Mouse (Mus musculus) C2C12 (cell line): Measurements from ENCODE around the gene Adcy9.

ENCODE experiments used
- CTCF ChIP-seq: IDR thresholded peaks from one replicate; pipeline ENCODE4 v1.5.1; 2011; ENCODE audit not compliant: control insufficient read depth, insufficient read depth, insufficient read length
- MYOG ChIP-seq: IDR thresholded peaks from one replicate; pipeline ENCODE4 v1.6.1; 2011; ENCODE audit not compliant: control insufficient read depth, insufficient read length; ENCODE audit errors: extremely low read depth
- USF1 ChIP-seq: IDR thresholded peaks from one replicate; pipeline ENCODE4 v1.6.1; 2011; ENCODE audit warnings: low read depth, mild to moderate bottlenecking, control low read depth, moderate library complexity

GRCm38 (mm10) chr16:4446395-4446794, 26.1 kb upstream of the Adcy9 start:
- TF ChIP-seq CTCF (no peak), USF1 (no peak), MYOG (no peak)
